Mouse (Mus musculus): Measurements from ENCODE around the gene Card9. TPM values are rescaled to one million over a fixed set of nuclear protein-coding genes. Genes with fewer than 3 reads are reported as not detected.

Card9 gene
- polyA plus RNA-seq, 1 experiment from 2014 or later: 0.26 TPM

DNA sequence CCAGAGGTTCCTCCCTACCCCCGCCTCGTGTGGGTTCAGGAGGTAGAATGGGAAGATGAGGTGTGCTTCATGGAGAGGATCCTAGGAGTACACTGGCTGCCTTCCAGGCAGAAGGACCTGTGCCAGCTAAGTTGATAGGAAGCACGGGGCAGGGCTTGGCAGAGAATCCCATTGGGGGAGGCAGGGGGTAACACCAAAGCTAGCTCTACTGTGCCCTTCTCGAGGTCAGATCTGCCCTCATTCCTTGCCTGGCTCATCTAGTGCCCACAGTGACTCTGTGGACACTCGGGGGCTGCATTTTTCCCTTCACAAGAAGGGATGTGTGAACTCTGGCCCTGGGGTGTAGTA is 21.5 kb downstream of the Card9 start:
- Histone ChIP-seq H3K4me1 (replicated peaks; ENCODE audit: control insufficient read depth, insufficient read depth, low read length) (0 out of 2 replicates have a peak, but pooled peaks cover 3% of the 10 kb centered on the region), H3K4me2 (replicated peaks; ENCODE audit: low read depth) (no peak overlapping the region), H3K4me3 (ENCODE audit: low read depth, low read length) (no peak overlapping the region), H3K27ac (ENCODE audit: low read depth, low read length) (no peak overlapping the region), H3K9ac (ENCODE audit: low read depth, low read length) (no peak overlapping the region), H3K36me3 (ENCODE audit: control insufficient read depth, insufficient read depth) (peaks cover 13% of the 10 kb centered on the region; the same call in 1 of the 2 replicates), H3K9me3 (ENCODE audit: control insufficient read depth) (no peaks in the 10 kb centered on the region), H3K27me3 (replicated peaks; ENCODE audit: control insufficient read depth, insufficient read depth, low read length) (no peaks in the 10 kb centered on the region)
- WGBS: 78% methylated on average over 5 of the region's 5 CpGs
- no peak for ATAC-seq
- TF ChIP-seq CTCF (IDR thresholded peaks at IDR 0.05; ENCODE audit: low read depth): no peak

- no peaks in the 10 kb centered on the region for H3K9me3 ChIP-seq (ENCODE audit: control insufficient read depth)
- peaks cover 13% of the 10 kb centered on the region; the same call in 1 of the 2 replicates for H3K36me3 ChIP-seq (ENCODE audit: control insufficient read depth, insufficient read depth)
- H3K4me3 ChIP-seq (ENCODE audit: low read depth, low read length): no peak overlapping the region
- 81% methylated on average over 8 of the region's 13 CpGs for WGBS
- TF ChIP-seq CTCF (IDR thresholded peaks at IDR 0.05; ENCODE audit: low read depth): no peak
- H3K27me3 ChIP-seq (replicated peaks; ENCODE audit: control insufficient read depth, insufficient read depth, low read length): no peaks in the 10 kb centered on the region
- 0 out of 2 replicates have a peak, but pooled peaks cover 3% of the 10 kb centered on the region for H3K4me1 ChIP-seq (replicated peaks; ENCODE audit: control insufficient read depth, insufficient read depth, low read length)
- ATAC-seq: no peak
- no peak overlapping the region for H3K9ac ChIP-seq (ENCODE audit: low read depth, low read length)
- no peak overlapping the region for H3K27ac ChIP-seq (ENCODE audit: low read depth, low read length)
- no peak overlapping the region for H3K4me2 ChIP-seq (replicated peaks; ENCODE audit: low read depth)
These were observed 22.2 kb downstream of the Card9 start for GRCm38 (mm10) chr2:26338302-26339203.

DNA sequence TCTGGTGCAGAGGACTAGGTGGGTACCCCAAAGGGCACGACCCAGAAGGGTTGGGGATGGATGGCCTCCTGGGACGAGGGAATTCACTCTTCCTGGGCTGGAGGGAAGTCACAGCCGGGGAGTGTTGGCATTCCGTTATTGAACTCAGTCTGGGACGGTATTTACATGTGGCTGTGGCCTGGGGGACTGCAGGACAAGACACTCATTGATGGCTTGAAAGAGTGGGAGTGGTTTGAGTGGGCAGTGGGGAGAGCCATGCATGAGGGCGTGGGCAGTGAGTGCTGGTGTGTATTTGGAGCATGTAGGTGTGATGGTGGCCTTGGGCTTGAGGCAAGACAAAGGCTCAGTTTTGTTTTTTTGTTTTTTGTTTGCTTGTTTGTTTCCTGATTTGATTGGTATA is 30.0 kb downstream of the Card9 start:
- Histone ChIP-seq H3K27ac (ENCODE audit: low read depth, low read length) (no peak overlapping the region), H3K27me3 (replicated peaks; ENCODE audit: control insufficient read depth, insufficient read depth, low read length) (no peaks in the 10 kb centered on the region), H3K4me2 (replicated peaks; ENCODE audit: low read depth) (no peak overlapping the region), H3K9me3 (ENCODE audit: control insufficient read depth) (no peaks in the 10 kb centered on the region), H3K4me1 (replicated peaks; ENCODE audit: control insufficient read depth, insufficient read depth, low read length) (no peaks in the 10 kb centered on the region), H3K36me3 (ENCODE audit: control insufficient read depth, insufficient read depth) (peaks cover 16% of the 10 kb centered on the region; the same call in 1 of the 2 replicates), H3K4me3 (ENCODE audit: low read depth, low read length) (no peak overlapping the region), H3K9ac (ENCODE audit: low read depth, low read length) (no peak overlapping the region)
- no peak for ATAC-seq
- no peak for TF ChIP-seq CTCF (IDR thresholded peaks at IDR 0.05; ENCODE audit: low read depth)
- 75% methylated on average over 6 of the region's 6 CpGs for WGBS

GRCm38 (mm10) chr2:26330056-26330468 is 30.7 kb downstream of the Card9 start:
- H3K4me1 ChIP-seq (replicated peaks; ENCODE audit: control insufficient read depth, insufficient read depth, low read length): no peaks in the 10 kb centered on the region
- H3K27me3 ChIP-seq (replicated peaks; ENCODE audit: control insufficient read depth, insufficient read depth, low read length): no peaks in the 10 kb centered on the region
- H3K9ac ChIP-seq (ENCODE audit: low read depth, low read length): no peak overlapping the region
- no peak for ATAC-seq
- 97% methylated on average over 4 of the region's 4 CpGs for WGBS
- no peak overlapping the region for H3K4me3 ChIP-seq (ENCODE audit: low read depth, low read length)
- TF ChIP-seq CTCF (IDR thresholded peaks at IDR 0.05; ENCODE audit: low read depth): no peak
- no peaks in the 10 kb centered on the region for H3K9me3 ChIP-seq (ENCODE audit: control insufficient read depth)
- H3K4me2 ChIP-seq (replicated peaks; ENCODE audit: low read depth): no peak overlapping the region
- H3K27ac ChIP-seq (ENCODE audit: low read depth, low read length): no peak overlapping the region
- H3K36me3 ChIP-seq (ENCODE audit: control insufficient read depth, insufficient read depth): peaks cover 20% of the 10 kb centered on the region; the same call in 1 of the 2 replicates

GRCm38 (mm10) chr2:26329402-26329801 is 31.3 kb downstream of the Card9 start:
- no peak overlapping the region for H3K27ac ChIP-seq (ENCODE audit: low read depth, low read length)
- no peaks in the 10 kb centered on the region for H3K27me3 ChIP-seq (replicated peaks; ENCODE audit: control insufficient read depth, insufficient read depth, low read length)
- no peak for TF ChIP-seq CTCF (IDR thresholded peaks at IDR 0.05; ENCODE audit: low read depth)
- no peaks in the 10 kb centered on the region for H3K9me3 ChIP-seq (ENCODE audit: control insufficient read depth)
- ATAC-seq: peak; percentile 60
- 66% methylated on average over 8 of the region's 8 CpGs for WGBS
- H3K4me2 ChIP-seq (replicated peaks; ENCODE audit: low read depth): no peak overlapping the region
- H3K9ac ChIP-seq (ENCODE audit: low read depth, low read length): no peak overlapping the region
- peaks cover 27% of the 10 kb centered on the region; the same call in 1 of the 2 replicates for H3K36me3 ChIP-seq (ENCODE audit: control insufficient read depth, insufficient read depth)
- no peaks in the 10 kb centered on the region for H3K4me1 ChIP-seq (replicated peaks; ENCODE audit: control insufficient read depth, insufficient read depth, low read length)
- H3K4me3 ChIP-seq (ENCODE audit: low read depth, low read length): no peak overlapping the region

DNA sequence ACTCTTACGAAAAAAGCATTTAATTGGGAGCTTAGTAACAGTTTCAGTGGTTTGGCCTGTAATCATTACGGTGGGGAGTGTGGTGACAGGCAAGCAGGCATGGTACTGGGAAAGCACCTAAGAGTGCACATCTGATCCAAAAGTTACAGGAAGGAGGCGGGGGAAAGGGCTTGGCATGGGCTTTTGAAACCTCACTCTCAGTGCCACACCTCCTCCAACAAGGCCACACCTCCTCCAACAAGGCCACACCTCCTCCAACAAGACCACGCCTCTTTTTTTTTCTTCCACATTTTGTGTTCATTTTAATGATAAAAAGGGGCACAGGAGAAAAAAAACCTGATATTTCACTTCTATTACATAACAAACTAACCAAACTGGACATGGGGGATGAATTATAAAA is 32.9 kb downstream of the Card9 start:
- Histone ChIP-seq H3K9me3 (ENCODE audit: control insufficient read depth) (no peaks in the 10 kb centered on the region), H3K4me3 (ENCODE audit: low read depth, low read length) (no peak overlapping the region), H3K27me3 (replicated peaks; ENCODE audit: control insufficient read depth, insufficient read depth, low read length) (no peaks in the 10 kb centered on the region), H3K4me2 (replicated peaks; ENCODE audit: low read depth) (no peak overlapping the region), H3K36me3 (ENCODE audit: control insufficient read depth, insufficient read depth) (peaks cover 39% of the 10 kb centered on the region; the same call in 1 of the 2 replicates), H3K9ac (ENCODE audit: low read depth, low read length) (no peak overlapping the region), H3K27ac (ENCODE audit: low read depth, low read length) (no peak overlapping the region), H3K4me1 (replicated peaks; ENCODE audit: control insufficient read depth, insufficient read depth, low read length) (no peaks in the 10 kb centered on the region)
- 82% methylated on average over 4 of the region's 4 CpGs for WGBS
- no peak for TF ChIP-seq CTCF (IDR thresholded peaks at IDR 0.05; ENCODE audit: low read depth)
- no peak for ATAC-seq

Data from intestine, postnatal 0 days (tissue).